Mouse (Mus musculus) limb, embryonic 15.5 days (tissue): ENCODE measurements around the gene Atat1. TPM values are rescaled to one million over a fixed set of nuclear protein-coding genes. Genes with fewer than 3 reads are reported as not detected.

Source experiments
- ATAC-seq: fragments of 200-750 bp; cut with Nextera tagmentation; 2 replicates; pipeline ENCODE4 v1.8.0; 2017; ENCODE audit warnings: low read depth, moderate TSS enrichment; ENCODE audit not compliant: insufficient number of reproducible peaks, low FRiP score, low TSS enrichment
- H3K27ac ChIP-seq: fragments of 300-500 bp; sonication (generic); 2 replicates; pipeline ENCODE4 v1.5.1; 2015; ENCODE audit warnings: moderate library complexity, mild to moderate bottlenecking, inconsistent platforms
- H3K27me3 ChIP-seq: fragments of 300-500 bp; sonication (generic); 2 replicates; pipeline ENCODE4 v1.6.1; 2015; ENCODE audit warnings: inconsistent platforms
- H3K36me3 ChIP-seq: fragments of 300-500 bp; sonication (generic); 2 replicates; pipeline ENCODE4 v1.6.1; 2015; ENCODE audit warnings: inconsistent platforms
- H3K4me1 ChIP-seq: fragments of 300-500 bp; sonication (generic); 2 replicates; pipeline ENCODE4 v1.6.1; 2015; ENCODE audit warnings: inconsistent platforms
- H3K4me2 ChIP-seq: fragments of 300-500 bp; sonication (generic); 2 replicates; pipeline ENCODE4 v1.6.1; 2015; ENCODE audit warnings: mild to moderate bottlenecking, inconsistent platforms
- H3K4me3 ChIP-seq: fragments of 300-500 bp; sonication (generic); 2 replicates; pipeline ENCODE4 v1.5.1; 2015; ENCODE audit warnings: mild to moderate bottlenecking, inconsistent platforms
- H3K9ac ChIP-seq: fragments of 300-500 bp; sonication (generic); 2 replicates; pipeline ENCODE4 v1.6.1; 2015; ENCODE audit warnings: inconsistent platforms
- H3K9me3 ChIP-seq: fragments of 300-500 bp; sonication (generic); 2 replicates; pipeline ENCODE4 v1.6.1; 2016; ENCODE audit warnings: inconsistent platforms
- WGBS: fragments of 180-500 bp; shearing (Covaris S2); methylation state at CpG from one replicate; pipeline ENCODE4 v1.1.7; 2015; 5-methylcytosine and 5-hydroxymethylcytosine counted together
- polyA plus RNA-seq: library from polyadenylated mRNA; unstranded; fragments of >200 nt; fragmentation: Nextera tagmentation; extraction: Ambion mirVana; gene quantifications from 2 replicates; pipeline ENCODE4 v1.2.1, GENCODE M21; 2015

Atat1 gene
- polyA plus RNA-seq, 1 experiment from 2014 or later = 59.1 TPM

DNA sequence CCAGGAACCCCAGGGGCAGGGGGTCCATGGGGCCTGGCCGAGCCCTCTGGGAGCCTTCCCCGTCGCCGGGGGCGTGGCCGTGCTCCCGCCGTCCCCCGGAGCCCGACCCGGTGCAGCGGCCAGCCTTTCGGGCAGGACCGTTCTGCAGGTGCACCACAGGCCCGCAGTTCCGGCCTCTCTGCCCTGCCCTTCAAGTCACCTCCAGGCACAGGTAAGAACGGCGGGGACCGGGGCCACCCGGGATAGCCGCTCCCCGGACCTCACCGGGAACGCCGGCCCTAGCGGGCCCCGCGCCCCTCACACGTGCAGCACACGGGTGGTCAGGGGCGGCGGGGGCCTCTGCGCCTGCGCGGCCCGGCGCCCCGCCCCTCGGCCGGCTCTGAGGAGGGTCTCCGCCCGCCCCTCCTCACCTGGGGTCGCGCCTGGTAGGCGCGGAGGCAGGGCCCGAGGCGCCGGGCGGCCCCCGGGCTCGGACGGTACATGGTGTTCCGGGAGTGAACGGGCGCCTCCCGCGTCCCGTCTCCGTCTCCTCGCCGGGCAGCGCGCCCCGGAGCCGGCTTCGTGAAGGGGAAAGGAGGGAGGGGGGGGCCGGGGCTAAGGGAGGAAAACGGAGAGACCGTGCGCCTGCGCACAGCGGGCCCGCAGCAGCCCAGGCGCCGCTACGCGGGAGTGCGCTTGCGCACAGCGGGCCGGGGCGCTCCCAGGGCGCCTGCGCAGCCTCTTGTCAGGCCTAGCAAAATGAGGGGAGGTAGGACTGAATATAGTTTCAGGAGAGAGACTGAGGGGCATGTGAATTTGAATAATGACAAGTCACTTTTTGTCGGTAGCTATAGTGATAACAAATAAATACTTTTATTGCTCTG, 12.9 kb downstream of the Atat1 start, which contains the start of gene 2310061I04Rik:
Gene 2310061I04Rik (minus strand): TSS at position 651 of the 863 bp plus-strand sequence.
- ATAC-seq = peak; percentile 90
- WGBS = under 1% methylated on average over 86 of the region's 86 CpGs
- peaks cover 56% of the 10 kb centered on the region for H3K36me3 ChIP-seq
- peak within 1 kb of the TSS; percentile 98 for H3K4me2 ChIP-seq
- H3K9ac ChIP-seq = peak within 1 kb of the TSS; percentile 79
- H3K27ac ChIP-seq = peak within 1 kb of the TSS; percentile 86
- no peaks in the 10 kb centered on the region for H3K9me3 ChIP-seq
- H3K27me3 ChIP-seq = no peaks in the 10 kb centered on the region
- peak within 1 kb of the TSS; percentile 84 for H3K4me3 ChIP-seq
- H3K4me1 ChIP-seq = peaks cover 18% of the 10 kb centered on the region

DNA sequence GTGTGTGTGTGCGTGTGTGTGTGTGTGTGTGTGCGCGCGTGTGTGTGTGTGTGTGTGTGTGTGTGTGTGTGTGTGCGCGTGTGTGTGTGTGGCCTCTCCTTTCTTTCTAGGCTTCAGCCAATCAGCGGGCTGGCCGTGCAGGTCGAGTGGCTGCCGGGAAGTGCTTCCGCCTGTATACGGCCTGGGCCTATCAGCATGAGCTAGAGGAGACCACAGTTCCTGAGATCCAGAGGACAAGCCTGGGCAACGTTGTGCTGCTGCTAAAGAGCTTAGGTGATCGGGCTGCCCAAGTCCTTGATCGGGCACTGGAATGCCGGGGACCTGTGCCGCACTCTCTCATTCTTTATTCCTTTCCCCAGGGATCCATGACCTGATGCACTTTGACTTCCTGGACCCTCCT, 22.1 kb downstream of the Atat1 start:
- Histone ChIP-seq H3K9me3 (no peaks in the 10 kb centered on the region), H3K4me2 (no peak overlapping the region), H3K36me3 (peaks cover 93% of the 10 kb centered on the region), H3K27me3 (no peaks in the 10 kb centered on the region), H3K4me3 (no peak overlapping the region), H3K27ac (no peak overlapping the region), H3K4me1 (no peaks in the 10 kb centered on the region), H3K9ac (no peak overlapping the region)
- no peak for ATAC-seq
- 87% methylated on average over 14 of the region's 17 CpGs for WGBS

DNA sequence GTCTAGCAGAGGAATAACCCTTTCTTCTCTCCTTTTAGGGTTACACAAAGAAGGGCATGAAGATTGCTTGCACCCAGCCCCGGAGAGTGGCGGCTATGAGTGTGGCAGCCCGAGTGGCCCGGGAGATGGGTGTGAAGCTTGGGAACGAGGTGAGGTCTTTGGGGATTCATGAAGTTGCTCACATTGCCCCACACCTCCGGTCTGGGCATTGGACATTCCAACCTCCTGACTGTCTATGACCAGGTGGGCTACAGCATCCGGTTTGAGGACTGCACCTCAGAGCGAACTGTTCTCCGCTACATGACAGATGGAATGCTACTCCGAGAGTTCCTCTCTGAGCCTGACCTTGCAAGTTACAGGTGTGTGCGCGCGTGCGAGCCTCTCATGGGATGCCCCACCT, 26.1 kb downstream of the Atat1 start:
- H3K36me3 ChIP-seq = peaks cover 71% of the 10 kb centered on the region
- no peaks in the 10 kb centered on the region for H3K9me3 ChIP-seq
- no peak overlapping the region for H3K4me3 ChIP-seq
- H3K27ac ChIP-seq = no peak overlapping the region
- no peaks in the 10 kb centered on the region for H3K27me3 ChIP-seq
- peaks cover 13% of the 10 kb centered on the region for H3K4me1 ChIP-seq
- no peak for ATAC-seq
- 93% methylated on average over 14 of the region's 14 CpGs for WGBS
- no peak overlapping the region for H3K9ac ChIP-seq
- no peak overlapping the region for H3K4me2 ChIP-seq

DNA sequence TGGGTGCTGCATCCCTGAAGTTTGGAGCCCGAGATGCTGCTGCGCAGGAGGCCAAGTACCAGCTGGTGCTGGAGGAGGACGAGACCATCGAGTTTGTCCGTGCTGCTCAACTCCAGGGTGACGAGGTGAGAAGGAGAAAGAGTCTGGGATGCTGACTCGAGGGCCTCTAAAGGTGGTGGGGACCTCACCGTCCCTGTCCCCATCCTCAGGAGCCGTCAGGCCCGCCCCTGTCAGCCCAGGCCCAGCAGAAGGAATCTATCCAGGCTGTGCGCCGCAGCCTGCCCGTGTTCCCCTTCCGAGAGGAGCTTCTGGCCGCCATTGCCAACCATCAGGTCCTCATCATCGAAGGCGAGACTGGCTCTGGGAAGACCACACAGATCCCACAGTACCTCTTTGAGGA, 27.0 kb downstream of the Atat1 start:
- Histone ChIP-seq H3K27ac (no peak overlapping the region), H3K9ac (no peak overlapping the region), H3K36me3 (peaks cover 63% of the 10 kb centered on the region), H3K4me1 (peaks cover 13% of the 10 kb centered on the region), H3K9me3 (no peaks in the 10 kb centered on the region), H3K4me3 (no peak overlapping the region), H3K27me3 (no peaks in the 10 kb centered on the region), H3K4me2 (no peak overlapping the region)
- whole genome bisulfite sequencing = 87% methylated on average over 17 of the region's 17 CpGs
- no peak for ATAC-seq

DNA sequence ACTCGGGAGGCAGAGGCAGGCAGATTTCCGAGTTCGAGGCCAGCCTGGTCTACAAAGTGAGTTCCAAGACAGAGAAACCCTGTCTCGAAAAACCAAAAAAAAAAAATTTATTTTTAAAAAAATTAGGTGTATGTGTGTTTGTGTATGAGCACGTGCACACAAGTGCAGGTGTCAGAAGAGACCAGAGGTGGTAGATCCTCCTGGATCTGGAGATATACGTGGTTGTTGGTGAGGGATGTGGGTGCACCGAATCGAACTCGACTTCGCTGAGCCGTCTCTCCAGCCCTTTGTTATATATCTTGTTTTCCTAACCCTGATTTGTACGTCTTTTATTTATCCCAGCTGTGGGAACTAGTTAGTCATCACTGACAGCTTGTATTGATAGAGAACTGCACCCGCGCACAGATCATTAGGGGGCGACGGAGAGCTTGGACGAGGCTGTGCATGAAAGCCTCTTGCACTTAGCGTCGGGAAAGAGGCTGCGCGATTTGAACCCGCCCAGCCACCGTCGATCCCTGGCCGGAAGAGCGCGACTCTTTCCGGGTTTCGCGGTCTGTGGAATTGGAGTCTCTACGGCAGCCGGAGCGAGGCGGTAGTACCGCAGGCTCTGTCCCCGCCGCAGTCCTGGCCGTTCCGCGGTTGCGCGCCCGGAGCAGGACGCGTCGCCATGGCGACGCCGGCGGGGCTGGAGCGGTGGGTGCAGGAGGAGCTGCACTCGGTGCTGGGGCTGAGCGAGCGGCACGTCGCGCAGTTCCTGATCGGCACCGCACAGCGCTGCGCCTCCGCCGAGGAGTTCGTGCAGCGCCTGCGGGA, 30.4 kb downstream of the Atat1 start, which contains the start of gene Dhx16:
Gene Dhx16 (plus strand): TSS at position 575 of the 813 bp plus-strand sequence.
- Histone ChIP-seq H3K4me1 (peaks cover 15% of the 10 kb centered on the region), H3K36me3 (peaks cover 47% of the 10 kb centered on the region), H3K4me3 (peak within 1 kb of the TSS; percentile 64), H3K9ac (peak within 1 kb of the TSS; percentile 69), H3K4me2 (peak within 1 kb of the TSS; percentile 51), H3K27me3 (no peaks in the 10 kb centered on the region), H3K9me3 (no peaks in the 10 kb centered on the region), H3K27ac (peak within 1 kb of the TSS; percentile 57)
- ATAC-seq = peak; percentile 84
- 5% methylated on average over 66 of the region's 66 CpGs for WGBS

DNA sequence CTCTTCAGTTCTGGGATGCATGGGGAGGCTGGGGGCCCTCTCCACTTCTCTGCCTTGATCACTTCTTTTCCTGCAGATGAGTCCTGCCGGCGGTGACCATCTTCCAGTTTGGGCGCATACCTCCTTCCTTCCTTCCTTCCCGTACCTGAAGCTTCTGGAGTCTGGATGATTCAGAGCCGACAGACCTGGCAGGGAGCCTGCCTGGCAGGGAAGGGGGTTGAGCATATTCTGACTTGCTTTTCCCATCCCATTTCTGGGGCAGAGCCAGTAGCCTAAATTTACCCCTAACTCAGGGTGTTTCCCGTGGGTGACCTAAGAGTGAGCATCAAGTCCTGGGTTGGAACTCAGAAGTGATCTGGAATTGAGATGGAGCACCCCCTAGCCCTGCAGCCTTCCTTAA, 35.2 kb downstream of the Atat1 start:
- no peak overlapping the region for H3K4me3 ChIP-seq
- no peaks in the 10 kb centered on the region for H3K27me3 ChIP-seq
- no peak for ATAC-seq
- H3K9ac ChIP-seq = no peak overlapping the region
- no peak overlapping the region for H3K4me2 ChIP-seq
- peaks cover 26% of the 10 kb centered on the region for H3K36me3 ChIP-seq
- H3K9me3 ChIP-seq = no peaks in the 10 kb centered on the region
- H3K4me1 ChIP-seq = peaks cover 24% of the 10 kb centered on the region
- H3K27ac ChIP-seq = no peak overlapping the region
- WGBS = 81% methylated on average over 6 of the region's 6 CpGs

DNA sequence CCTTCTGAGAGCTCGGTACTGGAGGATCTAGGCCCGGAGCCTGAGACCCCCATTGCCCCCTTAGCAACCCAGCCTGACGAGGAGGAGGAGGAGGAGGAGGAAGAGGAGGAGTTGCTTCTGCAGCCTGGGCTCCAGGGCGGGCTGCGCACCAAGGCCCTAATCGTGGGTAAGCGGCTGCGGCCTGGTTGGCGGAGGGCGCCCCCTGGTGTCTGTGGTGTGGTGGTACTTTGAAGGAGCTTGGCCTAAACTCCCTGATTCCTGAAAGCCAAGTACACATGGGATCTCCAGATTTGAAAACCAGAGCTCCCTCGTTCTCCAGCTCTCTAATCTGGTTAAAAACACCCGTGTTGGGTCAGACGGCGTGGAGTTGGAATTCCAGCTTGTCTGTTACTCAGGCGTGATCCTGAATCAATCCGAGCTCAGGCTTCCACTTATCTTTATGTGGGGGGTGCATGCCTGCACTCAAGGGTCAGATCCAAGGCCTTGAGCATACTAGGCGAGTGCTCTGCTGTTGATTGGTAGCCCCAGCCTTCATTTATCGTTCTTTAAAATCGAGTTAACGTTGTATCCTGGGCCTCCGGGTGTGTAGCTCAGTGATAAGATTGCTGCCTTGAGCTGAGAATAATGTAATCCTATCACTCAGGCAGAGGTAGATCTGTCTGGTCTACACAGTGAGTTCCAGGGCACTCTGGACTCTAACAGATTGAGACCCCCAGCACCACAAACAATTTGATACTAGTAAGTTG, 35.9 kb downstream of the Atat1 start:
- H3K36me3 ChIP-seq = peaks cover 26% of the 10 kb centered on the region
- no peaks in the 10 kb centered on the region for H3K9me3 ChIP-seq
- ATAC-seq = no peak
- no peak overlapping the region for H3K4me2 ChIP-seq
- no peak overlapping the region for H3K9ac ChIP-seq
- peaks cover 32% of the 10 kb centered on the region for H3K4me1 ChIP-seq
- no peak overlapping the region for H3K4me3 ChIP-seq
- no peaks in the 10 kb centered on the region for H3K27me3 ChIP-seq
- peak overlapping the region; percentile 40; the same call in 1 of the 2 replicates for H3K27ac ChIP-seq
- WGBS = 31% methylated on average over 21 of the region's 21 CpGs

DNA sequence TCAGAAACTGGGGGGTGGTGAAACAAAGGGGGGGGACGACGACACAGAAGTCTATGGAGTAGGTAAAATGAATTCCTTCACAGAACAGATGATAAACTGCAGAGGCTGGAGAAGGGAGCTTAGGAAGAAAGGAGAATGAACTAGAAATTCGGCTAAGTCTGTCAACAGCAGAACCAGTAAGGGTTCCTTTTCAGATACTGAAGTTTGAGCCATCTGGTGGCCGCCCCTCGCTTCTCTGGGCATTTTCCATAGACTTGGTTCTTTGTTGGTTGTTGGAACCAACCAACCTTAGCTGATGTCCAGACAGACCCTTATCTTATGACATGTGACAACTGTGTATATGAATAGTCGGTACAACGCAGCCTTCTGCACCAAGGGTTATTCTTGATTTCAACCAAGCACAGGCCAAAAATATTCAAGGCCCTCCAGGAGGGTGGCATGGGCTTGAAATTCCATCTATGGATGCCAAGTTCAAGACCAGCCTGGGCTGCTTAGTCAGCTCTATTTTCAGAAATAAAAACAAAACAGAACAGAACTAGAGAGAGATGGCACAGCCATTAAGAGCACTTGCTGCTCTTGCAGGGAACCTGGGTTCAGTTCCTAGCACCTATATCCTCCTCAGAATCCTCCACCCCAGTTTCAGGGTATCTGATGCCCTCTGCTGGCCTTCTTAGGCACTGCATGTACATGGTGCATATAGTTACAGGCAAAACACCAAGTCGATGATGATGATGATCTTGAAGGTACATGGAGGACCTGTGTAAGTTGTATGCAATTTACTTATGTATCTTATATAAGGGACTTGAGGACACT, 38.8 kb downstream of the Atat1 start:
- H3K4me1 ChIP-seq = peaks cover 55% of the 10 kb centered on the region
- peak overlapping the region; percentile 69 for H3K4me3 ChIP-seq
- H3K27me3 ChIP-seq = no peaks in the 10 kb centered on the region
- 76% methylated on average over 8 of the region's 8 CpGs for WGBS
- H3K4me2 ChIP-seq = peak overlapping the region; percentile 92; the same call in 1 of the 2 replicates
- H3K9me3 ChIP-seq = no peaks in the 10 kb centered on the region
- H3K27ac ChIP-seq = 0 out of 2 replicates have a peak overlapping the region, but pooled peaks have one; percentile 97
- H3K36me3 ChIP-seq = peaks cover 24% of the 10 kb centered on the region
- ATAC-seq = no peak
- no peak overlapping the region for H3K9ac ChIP-seq

DNA sequence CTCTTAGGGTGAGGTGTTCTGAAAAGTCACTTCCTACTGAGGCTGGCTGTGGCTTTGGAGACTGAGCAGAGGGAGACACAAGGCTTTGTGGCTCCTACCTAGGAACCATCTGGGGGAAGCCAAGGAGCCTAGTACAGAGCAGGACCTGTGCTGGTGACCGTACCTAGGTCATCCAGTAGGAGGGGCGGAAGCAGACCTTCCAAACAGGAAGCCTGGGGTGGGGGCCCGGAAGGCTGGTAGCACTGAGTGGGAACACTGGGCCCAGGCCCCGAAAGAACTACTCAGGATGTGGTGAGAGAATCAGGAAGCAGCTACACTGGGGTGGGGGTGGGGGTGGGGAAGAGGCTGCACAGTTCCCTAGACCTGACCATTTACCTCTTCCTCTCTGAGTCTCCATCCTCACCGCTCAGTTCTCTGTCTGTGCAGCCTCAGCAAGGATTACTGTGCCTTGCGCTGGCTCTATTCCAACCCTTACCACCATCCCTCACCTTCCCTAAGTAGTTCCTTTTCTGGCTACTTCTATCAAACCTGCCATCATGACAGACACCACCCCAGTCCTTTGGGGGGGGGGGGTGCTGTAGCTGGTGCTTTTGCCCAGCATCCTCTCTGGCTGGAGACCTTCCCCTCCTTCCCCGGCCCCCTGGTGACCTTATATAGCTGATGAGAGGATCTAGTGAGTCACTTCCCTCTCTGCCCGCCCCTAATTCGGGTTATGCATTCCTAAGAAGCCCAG, 39.6 kb downstream of the Atat1 start:
- H3K36me3 ChIP-seq = peaks cover 19% of the 10 kb centered on the region
- ATAC-seq = no peak
- H3K9ac ChIP-seq = peak overlapping the region; percentile 33; the same call in 1 of the 2 replicates
- H3K27ac ChIP-seq = peak overlapping the region; percentile 97
- 49% methylated on average over 9 of the region's 9 CpGs for WGBS
- H3K4me1 ChIP-seq = peaks cover 55% of the 10 kb centered on the region
- no peaks in the 10 kb centered on the region for H3K27me3 ChIP-seq
- peak overlapping the region; percentile 92 for H3K4me2 ChIP-seq
- peak overlapping the region; percentile 69 for H3K4me3 ChIP-seq
- H3K9me3 ChIP-seq = no peaks in the 10 kb centered on the region

DNA sequence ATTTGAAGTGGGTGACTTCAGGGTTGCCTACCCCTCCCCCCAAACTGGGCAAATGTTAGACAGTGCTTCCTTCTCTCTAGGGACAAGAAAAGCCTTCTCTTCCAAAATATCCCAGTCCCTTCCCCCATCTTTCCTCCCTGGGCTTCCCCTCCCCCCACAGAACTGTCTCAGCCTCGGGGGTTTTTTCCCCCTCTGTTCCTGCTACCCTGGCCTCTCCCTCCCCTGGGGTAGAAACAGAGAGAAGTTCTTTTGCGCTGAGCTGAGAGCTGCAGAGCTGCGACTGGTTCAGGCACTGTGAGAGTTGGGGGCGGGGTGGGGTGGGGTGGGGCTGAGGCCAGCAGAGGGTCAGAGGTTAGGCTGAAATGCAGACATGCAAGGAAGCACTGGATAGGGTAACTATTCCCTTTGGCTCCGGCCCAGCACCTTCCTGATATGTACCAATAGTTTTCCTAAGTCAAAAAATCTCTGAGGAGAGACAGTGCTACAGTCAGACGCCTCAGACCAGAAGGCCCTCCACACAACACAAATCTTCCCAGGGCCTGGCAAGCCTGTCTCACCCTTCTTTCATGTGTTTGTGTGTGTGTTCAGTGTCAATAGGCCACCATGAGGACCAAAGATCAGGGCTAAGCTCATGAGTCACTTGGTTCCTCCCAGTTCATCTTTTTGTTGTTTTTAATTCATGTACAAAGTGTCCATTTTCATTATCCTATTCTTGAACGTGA, 40.4 kb downstream of the Atat1 start:
- H3K4me1 ChIP-seq = peaks cover 61% of the 10 kb centered on the region
- peak overlapping the region; percentile 97 for H3K27ac ChIP-seq
- no peak for ATAC-seq

More for the DNA sequence above, 40.4 kb downstream of the Atat1 start:
- 8% methylated on average over 7 of the region's 7 CpGs for WGBS
- Histone ChIP-seq H3K27me3 (no peaks in the 10 kb centered on the region), H3K4me2 (peak overlapping the region; percentile 92), H3K9ac (peak overlapping the region; percentile 33), H3K9me3 (no peaks in the 10 kb centered on the region), H3K36me3 (peaks cover 11% of the 10 kb centered on the region), H3K4me3 (peak overlapping the region; percentile 69)
